Mouse (Mus musculus) left cerebral cortex, postnatal 10 days (tissue): ENCODE measurements around the gene Clpb. TPM values are rescaled to one million over a fixed set of nuclear protein-coding genes. Genes with fewer than 3 reads are reported as not detected.
A peak's percentile ranks its signal among the peaks of the same experiment; 100 is the strongest.

Experiments used
- DNase-seq, 2 experiments: peaks; one replicate each; pipeline ENCODE4 v3.0.0; 2021 to 2022; ENCODE audit warnings: low spot score in 2 of 2, mixed read lengths in 1 of 2; ENCODE audit errors: extremely low spot score in 1 of 2
- intact Hi-C: fragments of 180-260 bp; cut with DNase I; formaldehyde crosslinking; loops from one replicate; pipeline ENCODE4 v1.15.1; 2025
- total RNA-seq, 2 experiments: library from RNA; stranded (reverse); gene quantifications; 2 replicates each; pipeline ENCODE4 v1.2.3; 2021

The Clpb gene
- total RNA-seq, 2 experiments from 2014 or later = 43.9 to 44.9 TPM

- DNase-seq = peak; percentile 38 to 48
- intact Hi-C loops = no loop called here
These were observed 98.7 kb downstream of the Clpb start for GRCm38 (mm10) chr7:101761899-101762780.

GRCm38 (mm10) chr7:101767335-101767907 is 104.0 kb downstream of the Clpb start:
- intact Hi-C loops = no loop called here

GRCm38 (mm10) chr7:101770051-101770450 is 106.6 kb downstream of the Clpb start:
- intact Hi-C loops = no loop called here
- no peak for DNase-seq

More at GRCm38 (mm10) chr7:101767335-101767907, 104.0 kb downstream of the Clpb start:
- no peak for DNase-seq

- intact Hi-C loops = no loop called here
- no peak for DNase-seq
These were observed 108.2 kb downstream of the Clpb start for GRCm38 (mm10) chr7:101771604-101772003.

GRCm38 (mm10) chr7:101772687-101773086 is 109.3 kb downstream of the Clpb start:
- intact Hi-C loops = no loop called here
- peak; percentile 22 to 37 for DNase-seq

GRCm38 (mm10) chr7:101777053-101777452 is 113.6 kb downstream of the Clpb start:
- intact Hi-C loops = no loop called here
- DNase-seq = no peak

GRCm38 (mm10) chr7:101817861-101818401 is 154.5 kb downstream of the Clpb start, which contains the start of gene Phox2a:
TSS of gene Phox2a (plus strand) at chr7:101818313.
- intact Hi-C loops = no loop called here
- DNase-seq = no peak

- intact Hi-C loops = no loop called here
- peak in 1 of 2 experiments; percentile 36 for DNase-seq
These were observed 157.0 kb downstream of the Clpb start for GRCm38 (mm10) chr7:101820295-101821030.

DNA sequence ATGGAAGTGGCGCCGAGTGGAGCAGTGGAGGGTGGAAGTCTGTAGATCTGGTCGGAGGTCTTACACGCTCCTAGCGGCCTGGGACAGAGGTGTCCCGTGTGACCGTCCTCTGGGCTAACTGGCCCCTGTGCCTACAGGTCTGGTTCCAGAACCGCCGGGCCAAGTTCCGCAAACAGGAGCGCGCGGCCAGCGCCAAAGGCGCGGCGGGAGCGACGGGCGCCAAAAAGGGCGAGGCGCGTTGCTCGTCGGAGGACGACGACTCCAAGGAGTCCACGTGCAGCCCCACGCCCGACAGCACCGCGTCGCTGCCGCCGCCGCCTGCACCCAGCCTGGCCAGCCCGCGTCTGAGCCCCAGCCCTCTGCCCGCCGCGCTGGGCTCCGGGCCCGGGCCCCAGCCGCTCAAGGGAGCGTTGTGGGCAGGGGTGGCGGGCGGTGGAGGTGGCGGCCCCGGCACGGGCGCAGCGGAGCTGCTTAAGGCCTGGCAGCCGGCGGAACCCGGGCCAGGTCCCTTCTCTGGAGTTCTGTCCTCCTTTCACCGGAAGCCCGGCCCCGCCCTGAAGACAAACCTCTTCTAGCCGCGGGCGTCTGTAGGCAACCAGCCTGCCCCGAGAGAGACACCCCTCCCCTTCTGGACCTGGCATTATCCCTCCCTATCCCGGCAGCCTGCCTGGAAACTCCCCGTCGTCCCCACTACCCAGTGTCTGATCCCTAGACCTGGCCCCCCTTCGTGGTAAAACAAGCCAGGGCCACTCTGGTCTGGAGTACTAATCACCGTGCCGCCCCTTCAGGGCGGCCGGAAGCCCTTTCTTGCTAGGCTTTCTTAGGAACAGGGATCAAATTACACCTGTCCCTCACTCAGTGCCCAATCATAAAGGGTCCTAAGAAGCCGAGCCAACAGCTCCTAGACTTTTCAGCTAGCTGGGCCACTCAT is 158.4 kb downstream of the Clpb start:
- no peak for DNase-seq
- intact Hi-C loops = no loop called here

DNA sequence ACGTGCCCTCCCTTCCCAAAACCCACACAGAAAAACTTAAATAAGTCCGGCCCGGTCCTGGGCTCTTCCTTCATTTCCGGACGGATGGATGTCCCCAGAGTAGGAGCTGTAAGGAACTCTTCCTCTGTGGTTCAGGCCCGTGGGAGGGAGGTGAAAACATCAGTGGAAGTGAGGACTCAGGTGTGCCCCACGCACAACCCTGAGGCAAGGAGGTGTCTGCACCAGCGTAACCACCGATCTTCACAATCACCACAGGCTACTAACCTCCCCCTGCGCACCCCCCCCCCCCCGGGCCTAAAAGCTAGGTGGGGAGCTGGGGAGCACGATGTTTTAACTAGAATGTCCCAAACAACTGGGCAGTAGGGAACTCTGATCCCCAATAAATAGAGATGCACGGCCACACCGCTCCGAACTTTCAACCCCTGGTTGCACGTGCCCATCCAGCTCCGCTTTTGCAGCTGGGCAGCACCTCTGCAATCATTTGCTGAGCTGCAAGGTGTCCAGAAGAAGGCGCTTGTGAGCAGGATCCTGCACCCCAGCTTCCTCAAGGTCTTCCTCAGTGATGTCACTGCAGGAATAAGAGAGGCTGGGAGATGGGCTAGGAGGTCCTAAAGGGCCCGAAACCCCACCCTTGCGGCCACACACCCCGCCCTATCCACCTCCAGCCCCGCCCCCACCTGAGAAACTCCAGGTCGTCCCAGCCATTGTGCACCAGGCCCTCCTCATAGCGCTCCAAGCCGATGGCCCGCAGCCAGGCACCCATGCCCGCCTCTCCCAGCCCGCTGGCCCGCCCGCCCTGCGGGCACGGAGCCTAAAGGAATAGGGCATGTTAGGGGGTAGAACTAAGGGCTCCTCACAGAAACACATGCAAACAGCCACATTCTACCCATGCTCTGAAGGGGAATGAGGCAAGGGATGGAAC is 159.7 kb downstream of the Clpb start:
- intact Hi-C loops = no loop called here
- no peak for DNase-seq

DNA sequence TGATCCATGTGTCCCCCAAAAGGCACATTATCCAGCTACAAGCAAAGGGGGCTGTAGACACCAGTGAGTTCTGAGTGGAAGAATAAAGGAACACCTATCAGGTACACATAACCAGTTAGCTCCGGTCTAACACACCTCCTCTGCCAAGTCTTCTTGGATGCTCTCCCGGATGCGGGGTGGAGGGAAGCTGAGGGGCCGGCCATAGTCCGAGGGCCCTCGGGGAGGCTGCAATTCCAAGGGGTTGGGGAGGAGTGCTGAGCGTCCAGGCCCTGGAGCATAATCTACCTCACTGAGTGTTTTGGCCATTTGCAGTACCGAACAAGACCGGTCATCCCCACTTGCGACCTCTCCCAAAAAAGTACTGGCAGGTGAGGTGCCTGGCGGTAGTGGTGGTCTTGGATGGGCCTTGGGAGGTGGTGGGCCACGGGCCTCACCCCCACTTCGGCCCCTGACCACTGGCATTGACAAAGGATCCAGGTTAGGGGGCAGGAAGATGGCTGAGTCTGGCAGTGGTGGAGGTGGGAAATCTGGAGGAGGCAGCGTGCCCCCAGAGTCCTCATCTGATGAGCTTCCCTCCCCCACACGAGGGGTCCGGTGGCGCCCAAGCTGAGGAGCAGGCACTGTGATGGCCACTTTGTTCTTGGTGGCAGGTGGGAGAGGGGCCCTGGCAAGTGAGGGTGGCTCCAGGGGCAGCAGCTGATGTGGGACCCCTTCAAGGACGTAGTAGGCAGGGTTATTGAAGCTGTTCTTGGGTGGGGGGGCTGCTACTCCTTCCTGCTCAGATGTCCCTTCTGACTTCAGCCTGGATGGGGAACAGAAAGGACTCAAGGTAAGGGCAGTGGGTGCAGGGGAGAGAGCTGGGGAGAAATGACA is 160.6 kb downstream of the Clpb start:
- intact Hi-C loops = no loop called here

GRCm38 (mm10) chr7:101830373-101830772 is 166.9 kb downstream of the Clpb start:
- intact Hi-C loops = loop anchor here (5.0 kb wide), 1 partner anchor 163 kb away; no protein-coding TSS in a partner anchor
- DNase-seq = no peak

More for the DNA sequence above, 160.6 kb downstream of the Clpb start:
- no peak for DNase-seq

- no peak for DNase-seq
- intact Hi-C loops = loop anchor here (5.0 kb wide), 1 partner anchor 164 kb away; no protein-coding TSS in a partner anchor
These were observed 168.0 kb downstream of the Clpb start for GRCm38 (mm10) chr7:101831437-101831836.

- no peak for DNase-seq
- intact Hi-C loops = loop anchor here (5.0 kb wide), 1 partner anchor 165 kb away; no protein-coding TSS in a partner anchor
These were observed 168.9 kb downstream of the Clpb start for GRCm38 (mm10) chr7:101832372-101832771.

- intact Hi-C loops = loop anchor here (5.0 kb wide), 1 partner anchor 166 kb away; no protein-coding TSS in a partner anchor
- no peak for DNase-seq
These were observed 169.9 kb downstream of the Clpb start for GRCm38 (mm10) chr7:101833352-101833751.
